Mouse (Mus musculus) neutrophil, adult 83 days (primary cell): ENCODE results near the gene Smug1. TPM values are rescaled to one million over a fixed set of nuclear protein-coding genes. Genes with fewer than 3 reads are reported as not detected.

ENCODE experiments used
- total RNA-seq, 2 experiments: library from RNA; stranded (reverse); gene quantifications; one replicate each; pipeline ENCODE4 v1.2.4; 2023

Smug1 gene
- total RNA-seq: 1 to 10 TPM; 3.0 to 4.7 TPM

DNA sequence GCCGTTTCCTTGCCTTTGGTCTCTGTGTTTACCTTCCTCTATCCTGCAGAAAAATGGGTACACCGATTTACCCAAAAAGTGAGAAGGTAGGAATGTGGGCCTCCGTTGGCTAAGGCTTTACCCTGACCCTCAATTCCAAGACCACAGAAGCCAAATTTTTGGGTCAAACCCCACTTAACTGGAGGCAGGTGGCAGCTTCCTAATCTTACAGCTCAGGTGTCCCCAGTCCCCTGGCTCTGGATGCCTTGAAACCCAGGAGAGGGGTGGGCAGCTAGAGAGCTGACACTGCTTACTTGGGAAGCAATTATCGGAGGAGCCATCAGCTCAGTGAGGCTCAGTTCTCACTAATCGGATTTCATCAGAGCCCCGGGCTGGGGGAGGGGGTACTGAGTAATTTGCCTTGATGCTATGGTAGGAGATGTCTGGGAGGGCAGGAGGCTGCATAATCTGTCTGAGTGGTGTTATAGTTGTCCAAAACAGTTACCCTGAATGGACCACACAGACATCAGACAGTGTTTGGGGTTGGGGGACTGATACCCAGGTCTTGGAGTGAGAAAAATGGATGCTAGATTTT, at the start of gene Smug1:
Gene Smug1 (minus strand): TSS at position 51 of the 574 bp plus-strand sequence.

Other genes starting within 250 kb of the Smug1 start
- not detected for gene Hoxc13, start 246.0 kb downstream of the Smug1 start, total RNA-seq
- gene Hoxc12, start 230.3 kb downstream of the Smug1 start, total RNA-seq: not detected
- gene Hoxc11, start 212.7 kb downstream of the Smug1 start, total RNA-seq: not detected
- not detected for gene Hoxc10, start 200.3 kb downstream of the Smug1 start, total RNA-seq
- gene Hoxc5, start 199.6 kb downstream of the Smug1 start, total RNA-seq: under 1 TPM in 1 of 2 experiments, not detected in 1; 0.97 TPM
- gene Hoxc9, start 190.7 kb downstream of the Smug1 start, total RNA-seq: not detected
- gene Hoxc8, start 176.5 kb downstream of the Smug1 start, total RNA-seq: not detected
- not detected for gene Hoxc6, start 168.8 kb downstream of the Smug1 start, total RNA-seq
- not detected for gene Hoxc4, start 148.2 kb downstream of the Smug1 start, total RNA-seq
- 10 to 100 TPM; 48.0 to 52.3 TPM for gene Cbx5, start 72.7 kb upstream of the Smug1 start, total RNA-seq
- 100 to 1,000 TPM; 242 TPM for gene Hnrnpa1, start 73.3 kb upstream of the Smug1 start, total RNA-seq
- gene Nfe2, start 91.3 kb upstream of the Smug1 start, total RNA-seq: 100 to 1,000 TPM; 221 to 238 TPM
- gene Copz1, start 105.6 kb upstream of the Smug1 start, total RNA-seq: 100 to 1,000 TPM; 110 to 114 TPM
- gene Gpr84, start 143.5 kb upstream of the Smug1 start, total RNA-seq: 10 to 100 TPM; 19.3 to 19.9 TPM
- 10 to 100 TPM; 28.0 to 33.3 TPM for gene Zfp385a, start 173.0 kb upstream of the Smug1 start, total RNA-seq
- 10 to 100 TPM; 18.4 to 24.1 TPM for gene Itga5, start 199.7 kb upstream of the Smug1 start, total RNA-seq